Mouse (Mus musculus) limb, embryonic 14.5 days (tissue): ENCODE measurements around the gene Nme7. TPM values are rescaled to one million over a fixed set of nuclear protein-coding genes. Genes with fewer than 3 reads are reported as not detected.

Experiments
- ATAC-seq: fragments of 200-750 bp; cut with Nextera tagmentation; 2 replicates; pipeline ENCODE4 v1.8.0; 2017; ENCODE audit warnings: low read depth, moderate number of reproducible peaks, moderate TSS enrichment; ENCODE audit not compliant: low FRiP score
- DNase-seq: peaks from one replicate; pipeline ENCODE4 v3.0.0-alpha.2; 2015; ENCODE audit warnings: low spot score
- H3K27ac ChIP-seq: fragments of 300-500 bp; sonication (generic); replicated peaks from 2 replicates; pipeline ENCODE4 v1.5.1; 2014; ENCODE audit warnings: low read depth, mild to moderate bottlenecking, low read length, moderate library complexity, mixed read lengths
- H3K27me3 ChIP-seq: fragments of 300-500 bp; sonication (generic); 2 replicates; pipeline ENCODE4 v1.6.1; 2014; ENCODE audit warnings: low read length, mixed read lengths; ENCODE audit not compliant: control insufficient read depth, insufficient read depth
- H3K36me3 ChIP-seq: fragments of 300-500 bp; sonication (generic); 2 replicates; pipeline ENCODE4 v1.6.1; 2014; ENCODE audit warnings: mild to moderate bottlenecking, low read length, moderate library complexity, mixed read lengths; ENCODE audit not compliant: control insufficient read depth, insufficient read depth
- H3K4me1 ChIP-seq: fragments of 300-500 bp; sonication (generic); 2 replicates; pipeline ENCODE4 v1.6.1; 2014; ENCODE audit warnings: antibody characterized with exemption, low read length, mixed read lengths; ENCODE audit not compliant: control insufficient read depth, insufficient read depth
- H3K4me2 ChIP-seq: fragments of 300-500 bp; sonication (generic); replicated peaks from 2 replicates; pipeline ENCODE4 v1.6.1; 2014; ENCODE audit warnings: low read depth, mild to moderate bottlenecking, low read length, moderate library complexity; ENCODE audit not compliant: severe bottlenecking
- H3K4me3 ChIP-seq: fragments of 300-500 bp; sonication (generic); replicated peaks from 2 replicates; pipeline ENCODE4 v1.5.1; 2014; ENCODE audit warnings: low read length
- H3K9ac ChIP-seq: fragments of 300-500 bp; sonication (generic); 2 replicates; pipeline ENCODE4 v1.6.1; 2014; ENCODE audit warnings: mild to moderate bottlenecking, low read depth, low read length, moderate library complexity; ENCODE audit not compliant: severe bottlenecking
- H3K9me3 ChIP-seq: fragments of 300-500 bp; sonication (generic); 2 replicates; pipeline ENCODE4 v1.6.1; 2016; ENCODE audit warnings: low read length; ENCODE audit not compliant: control insufficient read depth
- POLR2A ChIP-seq: fragments of 200-500 bp; IDR thresholded peaks from 2 replicates; pipeline ENCODE4 v1.8.0; 2012; ENCODE audit warnings: inconsistent platforms, mild to moderate bottlenecking, moderate library complexity, borderline replicate concordance; ENCODE audit not compliant: insufficient read depth, insufficient read length; ENCODE audit errors: extremely low read depth
- WGBS: fragments of 180-500 bp; shearing (Covaris S2); extraction: QIAGEN DNeasy Blood & Tissue Kit; methylation state at CpG from one replicate; pipeline ENCODE4 v1.1.7; 2014; 5-methylcytosine and 5-hydroxymethylcytosine counted together
- polyA plus RNA-seq, 2 experiments: library from polyadenylated mRNA; depleted of rRNA in 1 of 2; stranded (reverse) in 1 of 2; unstranded in 1 of 2; fragments of >200 nt; fragmentation: Nextera tagmentation in 1 of 2; extraction: Ambion mirVana in 1 of 2; gene quantifications; 2 replicates each; pipeline versions ENCODE4 v1.2.1 to v1.2.3; 2012 to 2014

Gene Nme7
- polyA plus RNA-seq, 2 experiments: 22.1 to 31.2 TPM

DNA sequence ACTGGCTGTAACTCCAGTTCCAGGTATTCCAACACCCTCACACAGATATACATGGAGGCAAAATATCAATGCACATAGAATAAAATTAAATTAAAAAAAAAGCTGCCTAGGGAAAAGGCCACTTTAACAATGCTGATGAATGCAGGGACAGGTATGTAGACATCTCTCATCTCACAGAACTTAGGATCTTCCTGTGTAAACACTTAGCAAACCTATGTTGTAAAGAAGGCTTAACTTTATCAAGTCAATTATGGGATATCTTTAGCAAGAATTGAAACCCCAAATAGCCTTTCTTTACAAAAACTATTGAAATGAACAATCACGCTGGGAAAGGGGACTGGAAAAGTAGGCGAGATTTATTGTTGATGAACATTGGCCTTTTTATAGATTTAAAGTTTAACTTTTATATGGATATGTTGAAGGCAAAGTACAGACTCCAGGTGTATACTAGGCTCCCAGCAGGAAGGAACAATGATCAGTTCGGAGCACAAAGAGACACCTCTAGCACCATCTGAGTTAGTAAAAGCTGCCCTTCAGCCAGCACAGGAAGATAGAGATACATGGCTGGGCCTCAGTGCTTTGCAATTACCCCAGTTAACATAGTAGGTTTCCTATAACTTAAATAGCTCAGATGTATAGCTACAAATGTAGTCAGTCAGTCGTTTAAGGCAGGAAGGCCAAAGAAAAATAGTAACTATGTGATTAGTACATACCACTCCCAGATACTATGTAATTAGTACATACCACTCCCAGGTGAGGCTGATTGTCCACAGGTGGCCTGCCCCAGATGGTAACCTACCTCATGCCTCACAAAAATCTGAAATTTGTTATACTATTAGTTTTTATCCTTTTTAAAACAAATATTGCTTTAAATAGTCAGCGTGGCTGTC lies 177.1 kb downstream of the Nme7 start:
- H3K9me3 ChIP-seq: no peaks in the 10 kb centered on the region
- no peaks in the 10 kb centered on the region for H3K36me3 ChIP-seq
- ATAC-seq (no peak), DNase-seq (no peak)
- no peaks in the 10 kb centered on the region for H3K27me3 ChIP-seq
- TF ChIP-seq POLR2A: no peak
- 77% methylated on average over 5 of the region's 5 CpGs for WGBS
- no peak overlapping the region for H3K4me3 ChIP-seq
- H3K27ac ChIP-seq: no peak overlapping the region
- H3K4me2 ChIP-seq: no peak overlapping the region
- no peaks in the 10 kb centered on the region for H3K4me1 ChIP-seq
- H3K9ac ChIP-seq: no peak overlapping the region

DNA sequence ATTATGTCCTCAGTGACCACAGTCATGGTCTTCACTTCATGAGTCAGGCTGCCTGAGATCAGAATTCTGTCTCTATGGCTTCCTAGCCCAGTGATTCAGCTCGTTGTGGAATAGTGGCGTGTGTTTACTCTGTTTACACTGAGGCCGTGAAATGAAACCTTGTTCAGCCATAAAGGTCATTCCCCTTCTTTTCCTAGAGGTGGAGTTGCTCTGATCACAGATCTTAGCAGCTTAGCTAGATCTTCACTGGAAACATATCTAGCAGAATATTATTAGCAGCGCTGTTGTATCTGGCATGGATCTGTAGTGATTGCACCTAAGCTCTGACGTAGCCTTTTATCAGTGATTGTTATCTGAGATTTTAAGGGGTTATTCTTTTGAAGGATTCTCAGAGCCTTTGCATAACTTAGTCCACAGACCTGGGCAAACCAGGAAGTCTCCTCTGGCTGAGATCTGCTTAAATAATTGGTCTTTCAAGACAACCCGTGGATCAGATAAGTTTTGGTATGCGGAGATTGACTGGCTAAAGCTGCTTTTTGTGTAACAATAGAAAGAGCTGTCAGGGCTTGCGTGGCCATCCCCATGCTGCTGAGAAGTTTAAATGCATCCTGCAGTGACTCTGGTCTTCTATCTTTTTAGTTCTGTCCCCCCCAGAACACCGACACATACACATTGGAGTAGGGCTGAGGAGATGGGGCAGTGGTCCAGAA lies 177.9 kb downstream of the Nme7 start:
- Histone ChIP-seq H3K27me3 (no peaks in the 10 kb centered on the region), H3K4me2 (no peak overlapping the region), H3K9me3 (no peaks in the 10 kb centered on the region), H3K4me1 (no peaks in the 10 kb centered on the region), H3K27ac (no peak overlapping the region), H3K36me3 (no peaks in the 10 kb centered on the region), H3K4me3 (no peak overlapping the region), H3K9ac (no peak overlapping the region)
- DNase-seq: no peak
- no peak for TF ChIP-seq POLR2A
- ATAC-seq: no peak
- 56% methylated on average over 9 of the region's 9 CpGs for WGBS

GRCm38 (mm10) chr1:164482833-164483232 lies 178.9 kb downstream of the Nme7 start:
- Histone ChIP-seq H3K27me3 (no peaks in the 10 kb centered on the region), H3K9me3 (no peaks in the 10 kb centered on the region), H3K36me3 (no peaks in the 10 kb centered on the region), H3K9ac (no peak overlapping the region), H3K4me3 (no peak overlapping the region), H3K27ac (no peak overlapping the region), H3K4me1 (no peaks in the 10 kb centered on the region), H3K4me2 (no peak overlapping the region)
- no peak for ATAC-seq
- WGBS: 84% methylated on average over 3 of the region's 3 CpGs
- no peak for TF ChIP-seq POLR2A
- no peak for DNase-seq

- no peak overlapping the region for H3K9ac ChIP-seq
- no peaks in the 10 kb centered on the region for H3K36me3 ChIP-seq
- no peak for DNase-seq
- H3K4me2 ChIP-seq: no peak overlapping the region
- ATAC-seq: no peak
- H3K27me3 ChIP-seq: no peaks in the 10 kb centered on the region
- no peak for TF ChIP-seq POLR2A
- H3K9me3 ChIP-seq: no peaks in the 10 kb centered on the region
- no peaks in the 10 kb centered on the region for H3K4me1 ChIP-seq
- no peak overlapping the region for H3K4me3 ChIP-seq
- H3K27ac ChIP-seq: no peak overlapping the region
These were observed 179.8 kb downstream of the Nme7 start for GRCm38 (mm10) chr1:164483728-164484127.

Other genes starting within 250 kb of the Nme7 start
- 0.09 and 0.22 TPM in 2 replicates for gene Sell, start 242.1 kb upstream of the Nme7 start, polyA plus RNA-seq (2012; rRNA removed)
- 0.21 and 0.62 TPM in 2 replicates for gene Sell, start 242.1 kb upstream of the Nme7 start, polyA plus RNA-seq (2014; fragmentation: Nextera tagmentation; extraction: Ambion mirVana)
- 0.15 and 0.24 TPM in 2 replicates for gene Selp, start 188.9 kb upstream of the Nme7 start, polyA plus RNA-seq (2012; rRNA removed)
- gene Selp, start 188.9 kb upstream of the Nme7 start, polyA plus RNA-seq (2014; fragmentation: Nextera tagmentation; extraction: Ambion mirVana): 0.14 TPM in 1 of 2 replicates, not detected in the other
- gene F5, start 152.3 kb upstream of the Nme7 start, polyA plus RNA-seq (2012; rRNA removed): 0.39 and 0.40 TPM in 2 replicates
- gene F5, start 152.3 kb upstream of the Nme7 start, polyA plus RNA-seq (2014; fragmentation: Nextera tagmentation; extraction: Ambion mirVana): 0.29 and 0.34 TPM in 2 replicates
- 9.7 and 12.2 TPM in 2 replicates for gene Slc19a2, start 55.1 kb upstream of the Nme7 start, polyA plus RNA-seq (2012; rRNA removed)
- 9.1 and 10.0 TPM in 2 replicates for gene Slc19a2, start 55.1 kb upstream of the Nme7 start, polyA plus RNA-seq (2014; fragmentation: Nextera tagmentation; extraction: Ambion mirVana)
- gene Ccdc181, start 28.5 kb upstream of the Nme7 start, polyA plus RNA-seq (2012; rRNA removed): 2.0 and 4.1 TPM in 2 replicates
- gene Ccdc181, start 28.5 kb upstream of the Nme7 start, polyA plus RNA-seq (2014; fragmentation: Nextera tagmentation; extraction: Ambion mirVana): 5.9 and 7.3 TPM in 2 replicates
- 14.1 and 18.1 TPM in 2 replicates for gene Blzf1, start 3.4 kb downstream of the Nme7 start, polyA plus RNA-seq (2012; rRNA removed)
- gene Blzf1, start 3.4 kb downstream of the Nme7 start, polyA plus RNA-seq (2014; fragmentation: Nextera tagmentation; extraction: Ambion mirVana): 30.0 and 31.6 TPM in 2 replicates
- 11.0 and 12.7 TPM in 2 replicates for gene Atp1b1, start 154.2 kb downstream of the Nme7 start, polyA plus RNA-seq (2012; rRNA removed)
- 11.2 and 11.3 TPM in 2 replicates for gene Atp1b1, start 154.2 kb downstream of the Nme7 start, polyA plus RNA-seq (2014; fragmentation: Nextera tagmentation; extraction: Ambion mirVana)